Mouse (Mus musculus) 416B (cell line): ENCODE measurements around the gene Asf1b.

Source experiments
- DNase-seq: peaks from one replicate; pipeline ENCODE4 v3.0.0; 2011; ENCODE audit warnings: low read depth

Asf1b gene

DNA sequence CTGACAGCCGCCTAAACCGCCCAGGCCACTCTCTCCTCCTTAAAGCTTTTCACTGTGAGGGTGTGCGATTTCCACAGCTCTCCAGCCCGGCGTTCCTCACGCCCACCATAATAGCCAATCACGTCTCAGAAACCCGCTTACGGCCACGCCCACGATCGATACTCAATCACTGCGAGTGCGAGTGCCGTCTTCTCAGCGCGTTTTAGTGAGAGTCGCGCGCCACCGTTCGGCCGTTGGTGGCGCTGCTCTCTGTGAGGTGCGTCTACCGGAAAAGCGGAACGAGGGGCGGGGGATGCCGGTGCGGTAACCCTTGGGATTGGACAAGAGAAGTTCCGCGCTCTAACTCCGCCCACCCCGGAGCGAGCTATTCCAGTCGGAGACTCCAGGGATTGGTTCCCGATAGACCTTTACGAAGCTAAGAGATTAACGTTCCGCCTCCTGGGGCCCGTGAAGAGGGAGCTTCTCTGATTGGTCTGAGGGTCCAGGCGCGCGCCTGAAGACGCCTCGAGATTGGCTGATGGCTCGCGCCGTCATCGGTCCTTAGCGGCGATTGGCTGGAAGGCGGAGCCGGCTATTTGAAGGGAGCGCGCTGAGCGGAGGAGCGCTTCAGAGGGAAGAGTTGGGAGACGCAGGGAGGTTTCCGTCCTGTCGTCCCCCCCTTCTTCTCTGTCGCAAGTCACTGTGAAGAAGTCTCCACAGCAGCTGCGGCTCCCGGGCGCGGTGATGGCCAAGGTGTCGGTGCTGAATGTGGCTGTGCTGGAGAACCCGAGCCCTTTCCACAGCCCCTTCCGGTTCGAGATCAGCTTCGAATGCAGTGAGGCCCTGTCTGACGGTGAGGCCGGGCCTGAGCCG, at the start of gene Asf1b, which contains the start of gene Gm10644:
Gene Asf1b (plus strand): TSS at position 402 of the 852 bp plus-strand sequence.
Gene Gm10644 (minus strand): TSS at position 100 of the 852 bp plus-strand sequence.
- peak; percentile 100 for DNase-seq

DNA sequence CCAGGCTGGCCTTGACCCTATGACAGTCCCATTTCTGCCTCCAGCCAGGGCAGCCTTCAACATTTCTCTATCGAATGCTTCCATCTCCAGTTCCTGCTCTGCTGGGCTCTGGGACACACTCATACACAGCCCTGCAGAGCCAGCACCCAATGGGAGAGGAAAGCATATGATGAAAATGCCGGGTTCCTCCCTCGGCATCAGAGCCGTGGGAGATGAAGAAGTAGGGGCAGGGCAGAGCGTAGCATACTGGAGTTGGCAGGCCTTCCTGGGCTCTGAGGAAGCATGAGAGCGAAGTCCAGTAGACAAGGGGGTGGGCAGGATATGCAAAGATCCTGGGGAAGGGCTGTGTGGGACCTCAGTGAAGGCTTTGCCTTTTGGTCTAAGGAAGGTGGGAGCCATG, 46.7 kb upstream of the Asf1b start:
- no peak for DNase-seq

DNA sequence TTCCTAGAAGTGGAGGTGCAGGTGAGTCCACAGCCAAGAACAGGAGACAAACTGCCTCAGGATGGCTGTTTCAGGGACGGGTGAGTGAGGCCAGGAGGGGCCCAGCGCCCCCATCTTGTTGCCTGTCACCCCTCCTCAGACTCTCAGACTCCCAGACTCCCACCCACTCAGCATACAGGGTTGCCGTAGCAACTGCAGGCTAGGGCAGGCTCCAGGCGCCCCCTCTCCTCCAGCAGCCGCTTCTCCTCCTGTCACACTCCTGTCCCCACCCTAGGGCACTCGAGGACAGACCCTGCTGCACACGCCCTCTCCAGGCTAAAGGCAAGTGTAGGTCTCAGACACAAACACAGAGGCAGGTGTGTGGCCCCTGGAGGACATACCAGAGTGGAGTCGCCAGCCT, 46.0 kb upstream of the Asf1b start:
- DNase-seq, result no peak

DNA sequence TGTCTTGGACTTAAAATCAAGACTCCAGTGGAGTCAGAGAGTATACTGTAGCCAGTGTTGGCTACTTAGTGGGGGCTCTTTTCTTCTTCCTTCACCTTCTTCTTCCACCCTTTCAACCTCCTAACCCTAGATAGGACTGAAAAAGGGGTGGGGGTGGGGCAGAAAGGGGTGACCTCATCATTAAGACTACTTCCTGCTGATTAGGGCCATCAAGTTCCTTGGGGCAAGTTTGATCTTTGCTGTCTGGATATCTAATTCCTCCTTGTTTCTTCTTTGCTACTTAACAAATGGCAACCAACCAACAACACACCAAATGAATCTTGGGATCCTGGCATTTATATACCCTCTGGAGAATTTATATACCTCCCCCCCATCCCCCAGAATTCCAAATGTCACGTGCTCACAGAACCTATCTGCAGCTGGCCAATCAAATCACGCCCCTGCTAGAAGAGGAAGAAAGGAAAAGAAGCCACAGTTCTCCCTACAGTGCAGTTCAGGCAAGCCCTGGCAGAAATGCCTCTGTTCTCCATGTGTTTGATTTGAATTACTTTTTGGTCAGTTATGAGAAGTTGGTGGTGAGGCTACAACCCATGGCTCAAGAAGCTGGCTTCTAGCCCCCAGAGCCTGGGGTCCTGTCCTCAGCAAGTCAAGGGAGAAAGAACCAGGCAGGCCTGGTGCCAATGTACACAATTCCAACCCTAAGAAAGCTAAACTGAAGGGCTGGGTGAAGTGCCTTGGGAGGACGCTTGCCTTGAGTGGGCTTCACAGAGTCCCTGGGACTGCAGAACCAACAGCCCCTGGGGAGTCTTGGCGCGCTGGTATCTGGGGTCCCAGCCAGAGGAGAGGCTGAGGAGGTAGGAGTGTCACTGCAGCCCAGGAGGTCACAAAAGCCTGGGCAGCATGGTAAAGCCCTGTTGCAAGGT, 43.2 kb upstream of the Asf1b start:
- no peak for DNase-seq

DNA sequence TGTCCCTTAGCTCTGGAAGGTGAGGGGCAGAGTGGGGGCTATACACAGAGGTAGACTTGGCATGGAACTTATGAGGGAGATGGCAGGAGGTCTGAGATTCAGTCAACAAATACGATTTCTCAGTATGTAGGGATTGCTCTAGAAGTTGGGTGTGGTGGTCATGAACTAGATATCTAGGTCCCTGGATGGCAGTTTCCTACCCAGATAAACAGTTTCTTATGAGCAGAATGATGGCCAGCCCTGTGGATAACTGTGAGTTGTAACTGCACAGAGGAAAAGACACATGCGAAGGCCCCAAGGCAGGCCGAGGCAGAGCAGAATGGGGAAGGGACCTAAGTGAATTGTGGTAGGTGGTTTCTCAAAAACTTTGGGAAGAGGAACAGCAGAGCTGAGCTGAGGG, 41.1 kb upstream of the Asf1b start:
- DNase-seq, result no peak

DNA sequence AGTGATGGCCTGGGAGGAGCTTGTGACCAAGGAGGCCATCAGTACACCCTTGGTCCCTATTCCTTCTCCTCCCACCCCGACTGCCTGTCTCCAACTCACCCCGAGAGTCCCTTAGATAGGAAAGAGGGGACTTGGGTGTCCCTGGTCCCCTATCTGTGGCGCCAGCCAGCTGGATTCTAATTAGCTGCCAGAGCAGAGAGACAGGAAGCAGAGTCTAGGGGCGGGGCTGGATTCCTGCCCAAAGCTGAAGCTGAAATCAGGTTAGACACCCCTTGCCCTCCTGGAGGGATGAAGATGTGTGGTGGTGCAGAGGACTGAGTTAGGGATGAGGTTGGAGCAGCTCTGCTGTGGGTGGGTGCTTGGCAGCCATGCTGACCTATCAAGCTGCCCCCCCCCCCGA, 40.4 kb upstream of the Asf1b start:
- DNase-seq, result no peak

DNA sequence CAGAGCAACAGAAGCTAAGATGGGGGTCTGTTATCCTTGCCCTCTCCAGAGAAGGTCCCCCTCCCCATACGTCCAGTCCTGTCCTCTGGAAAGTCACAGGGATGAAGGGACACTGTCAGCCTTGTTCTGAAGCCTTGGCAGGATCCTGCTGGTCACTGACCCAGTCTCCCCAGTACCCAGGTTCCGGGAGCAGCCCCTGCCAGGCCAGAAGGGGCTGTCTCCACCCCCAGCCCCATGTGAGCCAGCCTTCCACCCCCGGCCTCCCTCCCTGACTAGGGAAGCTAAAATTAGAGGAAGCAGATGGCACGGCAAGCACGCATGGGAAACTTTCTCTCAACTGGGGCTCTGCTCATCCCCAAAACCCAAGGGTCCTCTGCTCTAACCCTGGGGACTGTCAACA, 39.3 kb upstream of the Asf1b start:
- no peak for DNase-seq

DNA sequence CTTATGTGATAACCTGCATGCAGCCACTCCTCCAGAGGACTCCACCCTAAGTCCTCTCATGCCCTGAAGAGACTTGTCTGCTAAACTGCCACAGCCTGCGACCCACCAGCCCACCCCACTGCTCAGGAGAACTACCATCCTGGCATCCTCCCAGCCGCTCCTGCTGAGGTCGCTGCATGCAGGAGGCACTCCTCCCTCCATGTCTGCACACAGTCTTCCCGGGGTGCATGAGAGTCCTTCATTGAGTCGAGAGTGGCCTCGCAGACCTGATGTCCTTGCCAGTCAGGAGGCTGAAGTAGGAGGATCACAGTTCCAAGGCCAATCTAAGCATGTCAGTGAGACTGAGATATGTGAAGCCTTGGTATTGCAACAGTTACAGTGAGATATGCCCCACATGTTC, 37.7 kb upstream of the Asf1b start:
- DNase-seq, result no peak

DNA sequence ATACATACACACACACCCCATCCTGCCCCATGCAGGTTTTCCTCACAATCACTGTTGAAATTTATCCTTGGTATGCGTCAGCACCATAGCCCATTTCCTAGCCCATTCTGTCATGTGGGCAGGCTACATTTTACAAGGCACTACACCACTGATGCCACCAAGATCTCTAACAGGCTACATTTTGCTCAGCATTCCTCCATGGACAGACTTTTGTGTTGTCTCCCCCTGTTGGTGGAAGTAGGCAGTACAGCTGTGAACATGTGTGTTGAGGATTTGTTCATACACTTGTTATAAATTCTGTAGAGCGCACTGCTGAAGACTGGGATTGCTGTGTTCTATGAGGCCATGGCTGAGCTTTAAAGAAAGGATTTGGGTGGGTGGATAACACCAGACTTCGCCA, 33.7 kb upstream of the Asf1b start:
- DNase-seq, result peak; percentile 77

DNA sequence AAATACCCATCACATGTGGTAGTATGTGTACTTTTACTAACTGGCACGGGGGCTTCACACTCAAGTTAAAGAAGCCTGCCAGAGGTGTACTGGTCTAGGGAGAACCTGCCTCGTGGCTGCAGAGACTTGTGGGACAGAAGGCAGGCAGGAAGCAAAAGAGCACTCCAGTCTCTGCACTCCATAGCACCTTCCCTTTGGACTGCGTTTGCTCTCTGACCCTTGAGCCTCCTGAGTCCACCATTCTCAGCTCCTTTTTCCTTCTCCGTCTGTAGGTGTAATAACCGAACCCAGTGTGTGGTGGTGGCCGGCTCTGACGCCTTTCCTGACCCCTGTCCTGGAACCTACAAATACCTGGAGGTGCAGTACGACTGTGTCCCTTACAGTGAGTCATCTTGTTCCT, 32.6 kb upstream of the Asf1b start:
- no peak for DNase-seq

DNA sequence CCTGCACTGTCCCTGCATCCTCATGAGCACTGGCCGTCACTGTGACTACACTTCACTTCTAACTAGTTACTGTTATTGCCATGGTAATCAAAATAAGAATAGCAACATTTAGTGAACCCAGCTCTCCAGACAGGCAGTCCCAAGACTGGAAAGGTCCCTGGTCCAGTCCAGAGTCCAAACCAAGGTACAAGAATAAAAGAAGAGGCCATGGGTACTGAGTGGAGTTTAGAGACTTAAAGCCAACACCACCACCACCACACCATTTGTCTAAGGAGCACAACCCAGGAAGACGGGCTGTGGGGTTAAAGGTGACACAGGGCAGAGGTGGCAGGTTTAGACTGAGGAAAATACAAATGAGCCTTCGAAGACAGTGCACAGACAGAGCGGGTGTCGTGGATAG, 30.7 kb upstream of the Asf1b start:
- DNase-seq, result no peak

DNA sequence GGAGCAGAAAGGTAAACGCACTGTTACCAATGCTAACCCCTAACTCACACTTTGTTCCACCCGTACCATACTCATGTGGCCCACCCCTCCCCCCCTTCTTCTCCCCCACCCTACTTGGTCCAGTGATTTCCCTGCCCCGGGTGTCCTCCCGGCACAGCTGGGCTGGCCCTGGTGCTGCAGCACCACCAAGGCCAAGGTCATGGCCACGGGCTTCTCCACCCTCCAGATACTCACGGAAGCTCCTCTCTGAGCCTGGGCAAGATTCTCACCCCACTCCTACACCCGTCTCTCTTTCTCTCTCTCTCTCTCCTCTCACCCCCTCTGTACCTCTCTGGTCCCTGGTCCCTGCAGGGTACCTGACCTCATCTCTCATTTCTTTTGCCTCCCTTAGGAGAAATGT, 29.0 kb upstream of the Asf1b start:
- no peak for DNase-seq

DNA sequence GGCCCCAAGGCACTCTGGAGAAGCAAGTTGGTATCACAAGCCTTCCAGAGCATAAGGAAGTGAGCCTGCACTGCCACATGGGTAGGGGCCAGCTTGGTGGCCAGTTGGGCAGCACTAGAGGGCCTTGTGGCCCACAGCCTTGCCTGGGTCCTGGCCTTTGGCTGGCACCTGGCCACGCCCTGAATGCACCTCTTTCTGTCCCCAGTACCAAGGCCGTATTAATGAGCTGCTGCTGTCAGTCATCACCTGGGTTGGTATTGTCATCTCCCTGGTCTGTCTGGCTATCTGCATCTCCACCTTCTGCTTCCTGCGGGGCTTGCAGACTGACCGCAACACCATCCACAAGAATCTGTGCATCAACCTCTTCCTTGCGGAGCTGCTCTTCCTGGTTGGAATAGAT, 21.1 kb upstream of the Asf1b start:
- no peak for DNase-seq

DNA sequence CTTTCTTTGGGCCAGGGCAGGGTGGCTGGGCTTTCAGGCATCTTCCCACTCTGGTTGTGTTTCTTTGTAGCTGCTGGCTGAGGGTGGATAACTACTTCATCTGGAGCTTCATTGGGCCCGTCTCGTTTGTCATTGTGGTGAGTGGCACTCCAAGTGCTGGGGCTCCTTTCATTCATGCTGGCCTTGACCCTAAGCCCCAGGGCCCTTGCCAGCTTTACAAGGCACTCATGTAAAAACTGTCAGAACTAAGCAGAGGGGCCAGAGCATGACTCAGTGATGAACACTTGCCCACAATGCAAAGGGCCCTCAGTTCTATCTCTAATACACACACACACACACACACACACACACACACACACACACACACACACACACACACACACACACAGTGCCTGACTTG, 20.3 kb upstream of the Asf1b start:
- no peak for DNase-seq

DNA sequence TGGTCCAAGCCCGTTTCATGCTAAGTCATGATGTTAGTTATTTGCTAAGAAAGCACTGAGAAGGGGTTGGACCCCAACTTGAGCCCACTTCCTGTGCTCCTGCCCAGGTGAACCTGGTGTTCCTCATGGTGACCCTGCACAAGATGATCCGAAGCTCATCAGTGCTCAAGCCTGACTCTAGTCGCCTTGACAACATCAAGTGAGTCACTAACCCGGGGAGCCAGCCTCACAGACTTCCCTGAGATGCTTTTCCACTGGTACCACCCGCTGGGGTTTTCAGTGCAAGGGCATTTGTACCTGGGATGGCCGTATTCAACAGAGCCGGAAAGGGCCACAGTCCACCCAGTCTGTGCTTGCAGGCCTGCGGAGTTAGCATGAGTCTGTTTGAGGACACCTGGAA, 19.9 kb upstream of the Asf1b start:
- no peak for DNase-seq

DNA sequence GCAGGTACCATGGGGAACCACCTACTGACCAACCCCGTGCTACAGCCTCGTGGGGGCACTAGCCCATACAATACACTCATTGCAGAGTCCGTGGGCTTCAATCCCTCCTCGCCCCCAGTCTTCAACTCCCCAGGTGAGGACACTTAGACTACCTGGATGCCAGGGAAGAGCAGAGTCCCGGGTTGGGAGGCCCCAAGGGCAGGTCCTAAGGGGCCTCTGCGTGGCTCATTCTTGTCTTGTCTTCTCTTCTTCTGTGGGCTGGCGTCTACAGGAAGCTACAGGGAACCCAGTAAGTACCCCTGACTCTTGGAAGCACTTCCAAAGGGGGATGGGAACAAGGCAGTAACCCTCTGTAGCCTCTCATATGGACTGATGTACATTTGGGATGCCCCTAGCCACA, 17.7 kb upstream of the Asf1b start:
- no peak for DNase-seq

DNA sequence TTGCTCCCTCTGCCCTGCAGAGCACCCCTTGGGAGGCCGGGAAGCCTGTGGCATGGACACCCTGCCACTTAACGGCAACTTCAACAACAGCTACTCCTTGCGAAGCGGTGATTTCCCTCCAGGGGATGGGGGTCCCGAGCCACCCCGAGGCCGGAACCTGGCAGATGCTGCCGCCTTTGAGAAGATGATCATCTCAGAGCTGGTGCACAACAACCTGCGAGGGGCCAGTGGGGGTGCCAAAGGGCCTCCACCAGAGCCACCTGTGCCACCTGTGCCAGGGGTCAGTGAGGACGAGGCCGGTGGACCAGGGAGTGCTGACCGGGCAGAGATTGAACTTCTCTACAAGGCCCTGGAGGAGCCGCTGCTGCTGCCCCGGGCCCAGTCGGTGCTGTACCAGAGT, 17.0 kb upstream of the Asf1b start:
- DNase-seq, result no peak

DNA sequence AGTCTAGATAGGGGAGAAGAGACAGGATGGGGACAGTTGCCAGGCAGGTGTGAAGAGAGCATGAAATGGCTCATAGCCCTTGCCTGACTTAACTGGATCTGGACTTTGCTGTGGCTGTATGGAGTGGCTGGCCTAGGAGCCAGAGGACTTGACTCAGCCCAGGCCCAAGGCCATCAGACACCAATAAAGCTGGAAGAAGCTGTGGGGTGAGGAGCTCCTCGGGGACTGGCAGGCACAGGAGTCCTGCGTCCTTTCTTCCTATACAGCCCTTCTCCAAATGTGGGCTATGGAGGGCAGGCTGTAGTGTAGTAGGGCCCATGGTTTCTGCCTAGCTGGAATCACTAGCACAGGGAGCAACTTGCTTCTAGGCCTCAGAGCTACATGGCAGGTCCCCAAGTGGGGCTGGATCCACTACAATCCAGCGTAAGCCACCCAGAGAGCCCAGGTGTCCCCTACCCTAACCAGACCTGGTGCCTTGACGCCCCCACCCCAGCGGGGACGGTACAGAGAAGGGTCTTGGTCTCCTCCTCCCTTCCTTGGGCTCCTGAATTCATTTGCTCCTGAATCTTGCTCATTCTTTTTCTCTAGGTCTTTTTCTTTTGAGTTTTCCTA, 14.1 kb upstream of the Asf1b start:
- DNase-seq, result no peak

DNA sequence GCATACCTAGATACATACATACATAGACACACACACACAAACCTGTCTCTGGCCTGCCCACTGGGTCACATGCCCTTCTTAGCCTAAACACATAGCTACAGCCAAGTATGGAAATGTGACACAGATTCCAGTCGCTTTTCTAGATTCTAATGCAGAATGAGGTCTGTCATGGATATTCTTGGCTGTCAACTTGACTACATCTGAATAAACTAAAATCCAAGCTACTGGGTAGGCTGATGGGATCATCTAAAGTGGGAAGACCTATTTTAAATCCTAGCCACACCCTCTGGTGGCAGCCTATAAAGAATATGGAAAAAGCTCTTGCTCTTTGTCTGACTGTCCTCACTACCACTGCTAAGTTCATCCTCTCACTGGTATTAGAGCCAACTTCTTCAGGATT, 12.9 kb upstream of the Asf1b start:
- DNase-seq, result no peak

DNA sequence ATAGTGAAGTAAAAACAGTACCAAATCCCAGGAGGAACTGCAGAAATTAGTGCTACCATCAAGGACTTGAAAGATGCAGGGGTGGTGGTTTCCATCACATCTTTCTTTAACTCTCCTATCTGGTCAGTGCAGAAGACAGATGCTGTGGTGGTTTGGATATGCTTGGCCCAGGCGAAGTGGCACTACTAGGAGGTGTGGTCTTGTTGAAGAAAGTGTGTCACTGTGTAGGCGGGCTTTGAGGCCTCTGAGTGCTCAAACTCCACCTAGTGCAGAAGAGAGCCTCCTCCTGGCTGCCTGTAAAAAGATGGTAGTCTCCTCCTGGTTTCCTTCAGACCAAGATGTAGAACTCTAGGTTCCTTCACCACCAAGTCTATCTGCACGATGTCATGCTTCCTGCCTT, 9.8 kb upstream of the Asf1b start:
- DNase-seq, result peak; percentile 46

DNA sequence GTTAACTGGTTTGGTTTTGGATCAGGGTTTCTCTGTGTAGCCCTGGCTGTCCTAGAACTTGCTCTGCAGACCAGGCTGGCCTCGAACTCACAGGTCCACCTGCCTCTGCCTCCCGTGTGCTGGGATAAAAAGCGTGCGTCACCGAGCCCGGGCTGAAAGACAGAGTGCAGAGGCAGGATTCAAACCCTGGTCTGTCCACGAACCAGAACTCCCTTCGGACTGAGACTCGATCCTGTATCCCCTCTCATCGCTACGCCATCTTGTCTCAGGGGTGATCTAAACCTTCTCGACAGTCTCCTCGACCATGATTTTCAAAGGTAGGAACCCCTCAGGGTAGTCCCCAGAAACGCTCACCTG, 580 bp upstream of the Asf1b start:
- no peak for DNase-seq

DNA sequence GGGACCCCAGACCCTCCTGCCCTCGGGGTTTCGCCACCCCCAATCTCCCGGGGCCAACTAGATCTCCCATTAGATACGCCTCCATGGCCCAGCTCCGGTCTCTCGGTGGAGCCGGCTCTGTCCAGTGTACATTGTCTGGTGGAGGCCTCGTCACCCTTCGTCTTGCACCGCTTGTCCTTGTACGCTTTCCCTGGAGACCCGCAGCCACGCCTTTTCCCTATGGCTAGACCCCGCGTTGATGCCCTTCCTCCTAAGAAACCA, 581 bp downstream of the Asf1b start:
- no peak for DNase-seq

DNA sequence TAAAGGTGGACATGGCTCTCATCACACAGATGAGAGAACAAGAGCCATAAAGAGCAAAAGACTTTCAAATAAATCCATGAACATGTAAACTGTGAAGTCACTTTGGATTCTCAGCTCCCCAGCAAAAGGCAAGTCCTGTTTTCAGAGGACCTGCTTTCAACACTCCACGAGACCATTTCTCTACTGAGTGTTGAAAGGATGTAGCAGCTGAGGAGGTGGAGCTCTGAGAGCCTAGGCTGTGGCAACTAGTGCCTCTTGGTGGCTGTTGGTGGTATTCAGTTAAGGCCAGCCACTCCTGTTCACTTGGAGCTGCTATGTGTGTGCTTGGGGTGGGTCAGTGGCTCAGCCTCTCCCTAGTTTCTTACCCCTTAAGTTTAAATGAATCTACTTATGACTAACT, 1.5 kb downstream of the Asf1b start:
- peak; percentile 84 for DNase-seq
